Mouse (Mus musculus): ENCODE data around the gene Crybg2. TPM values are rescaled to one million over a fixed set of nuclear protein-coding genes. Genes with fewer than 3 reads are reported as not detected.

Crybg2 gene
- polyA plus RNA-seq, 1 experiment from 2014 or later: 2.8 TPM

DNA sequence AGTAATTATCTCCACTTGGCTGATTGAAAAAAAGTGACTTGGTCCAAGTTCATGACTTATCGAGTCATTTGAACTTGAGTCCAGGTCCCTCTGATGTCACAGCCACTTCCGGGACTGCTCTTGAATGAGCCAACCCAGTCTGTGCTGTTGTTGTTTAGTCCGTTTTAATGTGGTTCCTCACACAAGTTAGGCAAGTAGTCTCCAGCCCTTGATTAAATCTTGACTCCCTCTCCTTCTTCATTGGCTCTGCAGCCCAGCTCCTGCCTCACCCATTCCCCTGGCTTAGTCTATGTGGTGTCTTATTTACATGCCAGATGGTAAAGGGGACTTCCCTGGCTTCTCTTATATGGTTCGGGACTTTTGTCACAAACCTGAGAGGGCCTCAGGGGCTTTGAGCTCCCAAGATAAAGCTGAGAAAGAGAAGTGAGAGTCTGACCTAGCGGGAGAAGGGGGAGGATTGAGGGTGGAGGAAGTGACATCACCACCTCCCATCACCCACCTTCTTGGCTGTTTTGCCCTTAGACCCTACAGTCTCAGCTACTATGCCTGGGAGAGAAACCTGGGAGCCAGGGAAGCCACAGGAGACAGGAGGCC, 36.5 kb downstream of the Crybg2 start:
- Histone ChIP-seq H3K4me2 (replicated peaks; ENCODE audit: low read depth, low read length) (no peak overlapping the region), H3K27me3 (replicated peaks; ENCODE audit: insufficient read depth, low read length) (no peaks in the 10 kb centered on the region), H3K4me1 (ENCODE audit: insufficient read depth, low read depth, low read length) (no peaks in the 10 kb centered on the region), H3K36me3 (ENCODE audit: insufficient read depth, low read length) (no peaks in the 10 kb centered on the region), H3K4me3 (ENCODE audit: low read depth, low read length) (no peak overlapping the region), H3K27ac (ENCODE audit: low read length) (no peak overlapping the region), H3K9me3 (ENCODE audit: low read length) (no peaks in the 10 kb centered on the region), H3K9ac (replicated peaks; ENCODE audit: low read depth) (no peak overlapping the region)
- TF ChIP-seq EP300 (IDR thresholded peaks at IDR 0.05) (no peak), CTCF (IDR thresholded peaks at IDR 0.05) (no peak)
- ATAC-seq (no peak), DNase-seq (ENCODE audit: low spot score) (peak; percentile 29)
- WGBS: 61% methylated on average over 5 of the region's 5 CpGs

DNA sequence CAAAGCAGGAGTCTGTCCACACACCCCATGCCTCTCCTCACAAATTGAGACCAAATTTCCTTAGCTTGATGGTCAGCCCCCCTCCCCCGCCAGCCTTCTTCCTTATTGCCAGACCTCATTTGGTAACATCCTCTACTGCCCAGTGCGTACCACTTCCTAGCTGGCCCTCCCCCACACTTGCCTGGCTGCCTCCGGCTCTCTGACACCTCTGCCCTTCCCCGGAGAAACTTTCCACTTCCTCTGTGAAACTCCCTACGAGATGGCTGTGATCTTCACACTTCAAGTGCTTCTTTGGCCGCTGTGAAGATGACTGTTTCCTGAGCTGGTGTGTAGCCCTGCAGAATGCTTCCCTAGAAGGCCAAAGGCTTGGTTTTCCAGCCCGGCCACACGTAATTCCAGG, 38.0 kb downstream of the Crybg2 start:
- Histone ChIP-seq H3K4me2 (replicated peaks; ENCODE audit: low read depth, low read length) (no peak overlapping the region), H3K27me3 (replicated peaks; ENCODE audit: insufficient read depth, low read length) (no peaks in the 10 kb centered on the region), H3K9me3 (ENCODE audit: low read length) (no peaks in the 10 kb centered on the region), H3K4me3 (ENCODE audit: low read depth, low read length) (no peak overlapping the region), H3K4me1 (ENCODE audit: insufficient read depth, low read depth, low read length) (no peaks in the 10 kb centered on the region), H3K27ac (ENCODE audit: low read length) (no peak overlapping the region), H3K36me3 (ENCODE audit: insufficient read depth, low read length) (no peaks in the 10 kb centered on the region), H3K9ac (replicated peaks; ENCODE audit: low read depth) (no peak overlapping the region)
- peak; percentile 63 for DNase-seq (ENCODE audit: low spot score)
- ATAC-seq: peak; percentile 18; the same call in 1 of the 2 replicates
- 25% methylated on average over 8 of the region's 8 CpGs for WGBS
- TF ChIP-seq EP300 (IDR thresholded peaks at IDR 0.05) (no peak), CTCF (IDR thresholded peaks at IDR 0.05) (no peak)

DNA sequence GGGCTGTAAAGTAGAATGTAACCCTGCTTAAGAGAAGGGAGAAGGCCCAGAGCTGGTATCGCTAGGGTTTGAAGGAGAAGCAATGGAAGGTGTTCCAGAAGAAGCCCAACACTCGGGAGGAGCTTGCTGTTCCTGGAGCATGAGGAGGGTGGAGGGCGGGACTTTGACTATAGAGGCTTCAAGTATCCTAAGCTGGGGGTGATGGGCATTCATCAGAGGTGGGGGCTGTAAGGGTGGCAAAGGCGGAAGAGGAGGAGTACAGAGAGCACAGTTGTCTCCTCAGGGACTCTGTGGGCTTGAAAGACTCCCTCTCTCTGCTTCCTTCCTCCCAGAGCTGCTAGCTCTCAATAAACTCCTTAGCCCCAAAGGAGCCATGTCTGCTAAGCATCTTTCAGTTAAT, 39.6 kb downstream of the Crybg2 start:
- Histone ChIP-seq H3K4me3 (ENCODE audit: low read depth, low read length) (no peak overlapping the region), H3K36me3 (ENCODE audit: insufficient read depth, low read length) (no peaks in the 10 kb centered on the region), H3K4me2 (replicated peaks; ENCODE audit: low read depth, low read length) (no peak overlapping the region), H3K27ac (ENCODE audit: low read length) (no peak overlapping the region), H3K9me3 (ENCODE audit: low read length) (no peaks in the 10 kb centered on the region), H3K9ac (replicated peaks; ENCODE audit: low read depth) (no peak overlapping the region), H3K27me3 (replicated peaks; ENCODE audit: insufficient read depth, low read length) (no peaks in the 10 kb centered on the region), H3K4me1 (ENCODE audit: insufficient read depth, low read depth, low read length) (no peaks in the 10 kb centered on the region)
- no peak for ATAC-seq
- TF ChIP-seq CTCF (IDR thresholded peaks at IDR 0.05) (no peak), EP300 (IDR thresholded peaks at IDR 0.05) (no peak)
- DNase-seq (ENCODE audit: low spot score): no peak
- 76% methylated on average over 4 of the region's 4 CpGs for WGBS

- TF ChIP-seq CTCF (IDR thresholded peaks at IDR 0.05) (no peak), EP300 (IDR thresholded peaks at IDR 0.05) (no peak)
- no peaks in the 10 kb centered on the region for H3K27me3 ChIP-seq (replicated peaks; ENCODE audit: insufficient read depth, low read length)
- DNase-seq (ENCODE audit: low spot score) (peak; percentile 94), ATAC-seq (peak; percentile 99)
- WGBS: 17% methylated on average over 34 of the region's 34 CpGs
- no peaks in the 10 kb centered on the region for H3K9me3 ChIP-seq (ENCODE audit: low read length)
- H3K36me3 ChIP-seq (ENCODE audit: insufficient read depth, low read length): no peaks in the 10 kb centered on the region
- H3K4me2 ChIP-seq (replicated peaks; ENCODE audit: low read depth, low read length): peak within 1 kb of the TSS; percentile 67
- H3K4me1 ChIP-seq (ENCODE audit: insufficient read depth, low read depth, low read length): no peaks in the 10 kb centered on the region
- H3K27ac ChIP-seq (ENCODE audit: low read length): no peak within 1 kb of the TSS
- peak within 1 kb of the TSS; percentile 55 for H3K4me3 ChIP-seq (ENCODE audit: low read depth, low read length)
- peak within 1 kb of the TSS; percentile 20; the same call in 1 of the 2 replicates for H3K9ac ChIP-seq (replicated peaks; ENCODE audit: low read depth)
Observed at GRCm38 (mm10) chr4:134101979-134102741, 41.5 kb downstream of the Crybg2 start, which contains the start of gene Ubxn11. Gene Ubxn11, plus strand, starts transcription at chr4:134102570.

- DNase-seq (ENCODE audit: low spot score) (no peak), ATAC-seq (peak; percentile 13; the same call in 1 of the 2 replicates)
- Histone ChIP-seq H3K36me3 (ENCODE audit: insufficient read depth, low read length) (no peaks in the 10 kb centered on the region), H3K4me2 (replicated peaks; ENCODE audit: low read depth, low read length) (peak overlapping the region; percentile 67), H3K9me3 (ENCODE audit: low read length) (no peaks in the 10 kb centered on the region), H3K27me3 (replicated peaks; ENCODE audit: insufficient read depth, low read length) (no peaks in the 10 kb centered on the region), H3K9ac (replicated peaks; ENCODE audit: low read depth) (peak overlapping the region; percentile 20; the same call in 1 of the 2 replicates), H3K27ac (ENCODE audit: low read length) (no peak overlapping the region), H3K4me1 (ENCODE audit: insufficient read depth, low read depth, low read length) (no peaks in the 10 kb centered on the region), H3K4me3 (ENCODE audit: low read depth, low read length) (peak overlapping the region; percentile 55)
- 3% methylated on average over 21 of the region's 21 CpGs for WGBS
- TF ChIP-seq EP300 (IDR thresholded peaks at IDR 0.05) (no peak), CTCF (IDR thresholded peaks at IDR 0.05) (no peak)
Observed at GRCm38 (mm10) chr4:134102742-134103119, 42.1 kb downstream of the Crybg2 start.

DNA sequence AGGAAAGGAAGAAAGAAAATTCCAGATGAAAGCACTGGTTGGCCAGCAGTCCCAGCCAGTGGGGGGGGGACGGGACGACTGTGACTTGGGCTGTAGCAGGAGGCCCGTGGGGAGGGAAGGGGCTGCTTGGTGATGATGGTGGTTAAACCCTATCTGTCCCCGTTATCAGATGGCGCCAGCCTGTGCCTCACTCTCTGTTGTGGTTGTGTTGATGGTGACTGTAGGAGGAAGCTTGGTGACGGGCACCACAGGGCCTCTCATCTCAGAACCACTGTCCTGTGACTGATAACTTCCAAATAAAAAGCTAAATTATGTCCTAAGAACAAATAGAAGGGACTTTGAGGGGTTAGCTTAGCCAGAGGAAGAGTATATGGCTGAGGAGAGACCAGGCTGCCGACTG, 45.5 kb downstream of the Crybg2 start:
- TF ChIP-seq EP300 (IDR thresholded peaks at IDR 0.05) (no peak), CTCF (IDR thresholded peaks at IDR 0.05) (no peak)
- ATAC-seq: no peak
- 58% methylated on average over 7 of the region's 7 CpGs for WGBS

More for the DNA sequence above, 45.5 kb downstream of the Crybg2 start:
- Histone ChIP-seq H3K4me2 (replicated peaks; ENCODE audit: low read depth, low read length) (no peak overlapping the region), H3K27ac (ENCODE audit: low read length) (no peak overlapping the region), H3K27me3 (replicated peaks; ENCODE audit: insufficient read depth, low read length) (no peaks in the 10 kb centered on the region), H3K4me1 (ENCODE audit: insufficient read depth, low read depth, low read length) (no peaks in the 10 kb centered on the region; the same call in 1 of the 2 replicates), H3K9ac (replicated peaks; ENCODE audit: low read depth) (no peak overlapping the region), H3K4me3 (ENCODE audit: low read depth, low read length) (no peak overlapping the region), H3K9me3 (ENCODE audit: low read length) (no peaks in the 10 kb centered on the region), H3K36me3 (ENCODE audit: insufficient read depth, low read length) (no peaks in the 10 kb centered on the region)
- no peak for DNase-seq (ENCODE audit: low spot score)

Measured in lung, postnatal 0 days (tissue).